Mouse (Mus musculus): ENCODE measurements around the gene Tmem222. TPM values are rescaled to one million over a fixed set of nuclear protein-coding genes. Genes with fewer than 3 reads are reported as not detected.
A peak's percentile ranks its signal among the peaks of the same experiment; 100 is the strongest.

The Tmem222 gene
- 80.7 and 82.8 TPM in 2 replicates for polyA plus RNA-seq (2014; fragmentation: Nextera tagmentation; extraction: Ambion mirVana)

DNA sequence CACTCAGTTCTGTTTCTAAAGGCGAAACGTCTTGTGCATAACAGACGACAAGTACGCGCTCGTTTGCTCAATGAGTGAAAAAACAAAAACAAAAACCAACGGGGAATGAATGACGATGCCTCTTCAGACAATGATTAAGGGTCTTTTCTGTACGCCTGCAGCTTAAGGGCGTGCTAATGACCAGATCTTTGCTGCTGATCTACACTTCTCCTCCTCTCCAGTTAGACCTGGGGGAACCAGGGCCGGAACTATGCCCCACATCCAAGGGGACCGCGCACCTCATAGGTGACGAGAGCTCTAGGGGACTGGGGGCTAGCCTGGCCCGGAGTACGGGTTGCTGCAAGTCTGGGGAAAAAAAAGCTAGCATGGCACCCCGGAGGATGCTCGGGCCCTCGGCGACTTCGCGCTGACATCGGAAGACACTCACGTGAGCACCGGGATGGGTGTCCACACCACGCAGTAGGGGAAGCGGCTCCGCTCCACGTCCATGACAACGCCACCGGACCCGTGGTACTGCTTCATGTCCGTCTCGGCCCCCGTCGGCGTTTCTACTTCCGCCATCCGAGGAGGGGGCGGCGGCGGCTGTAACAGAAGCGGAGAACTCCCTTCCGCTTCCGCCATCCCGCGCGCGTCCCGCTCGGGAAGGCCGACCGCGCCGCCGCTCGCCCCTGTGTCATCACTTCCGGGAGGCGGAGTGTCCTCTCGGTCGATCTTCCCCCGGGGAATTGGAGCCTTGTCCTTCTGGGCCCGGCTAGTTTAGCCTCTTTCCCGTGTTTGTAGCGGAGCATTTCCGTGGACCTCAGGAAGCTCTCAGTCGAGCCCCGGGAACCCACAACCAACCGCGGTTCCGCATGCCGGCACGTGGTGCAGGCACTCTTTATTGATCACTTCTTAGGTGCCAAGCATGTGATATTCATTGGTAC is at the start of gene Tmem222:
TSS of gene Tmem222 (minus strand) at position 689 of the 923 bp plus-strand sequence.
- Histone ChIP-seq H3K9me3 (ENCODE audit: control insufficient read depth, low read length) (no peaks in the 10 kb centered on the region), H3K4me1 (replicated peaks; ENCODE audit: control insufficient read depth, insufficient read depth, low read length) (no peaks in the 10 kb centered on the region), H3K9ac (ENCODE audit: low read depth, low read length) (peak within 1 kb of the TSS; percentile 92), H3K36me3 (ENCODE audit: control insufficient read depth, insufficient read depth, low read length) (no peaks in the 10 kb centered on the region), H3K27me3 (ENCODE audit: control insufficient read depth, insufficient read depth, low read length) (no peaks in the 10 kb centered on the region), H3K4me2 (replicated peaks; ENCODE audit: low read depth, low read length) (peak within 1 kb of the TSS; percentile 74), H3K4me3 (ENCODE audit: low read depth, low read length) (peak within 1 kb of the TSS; percentile 88), H3K27ac (ENCODE audit: low read depth, low read length) (peak within 1 kb of the TSS; percentile 89)
- DNase-seq (ENCODE audit: low spot score) (peak; percentile 98), ATAC-seq (ENCODE audit: low FRiP score) (peak; percentile 91)
- WGBS, result under 1% methylated on average over 71 of the region's 73 CpGs

GRCm38 (mm10) chr4:133319667-133320066 is 42.1 kb upstream of the Tmem222 start:
- 91% methylated on average over 3 of the region's 3 CpGs for WGBS
- Histone ChIP-seq H3K4me2 (replicated peaks; ENCODE audit: low read depth, low read length) (no peak overlapping the region), H3K27ac (ENCODE audit: low read depth, low read length) (no peak overlapping the region), H3K9ac (ENCODE audit: low read depth, low read length) (no peak overlapping the region), H3K36me3 (ENCODE audit: control insufficient read depth, insufficient read depth, low read length) (no peaks in the 10 kb centered on the region), H3K4me1 (replicated peaks; ENCODE audit: control insufficient read depth, insufficient read depth, low read length) (no peaks in the 10 kb centered on the region), H3K27me3 (ENCODE audit: control insufficient read depth, insufficient read depth, low read length) (no peaks in the 10 kb centered on the region), H3K4me3 (ENCODE audit: low read depth, low read length) (no peak overlapping the region), H3K9me3 (ENCODE audit: control insufficient read depth, low read length) (no peaks in the 10 kb centered on the region)
- ATAC-seq (ENCODE audit: low FRiP score) (no peak), DNase-seq (ENCODE audit: low spot score) (no peak)

- DNase-seq (ENCODE audit: low spot score) (no peak), ATAC-seq (ENCODE audit: low FRiP score) (no peak)
- Histone ChIP-seq H3K4me1 (replicated peaks; ENCODE audit: control insufficient read depth, insufficient read depth, low read length) (no peaks in the 10 kb centered on the region), H3K4me2 (replicated peaks; ENCODE audit: low read depth, low read length) (no peak overlapping the region), H3K4me3 (ENCODE audit: low read depth, low read length) (no peak overlapping the region), H3K9me3 (ENCODE audit: control insufficient read depth, low read length) (no peaks in the 10 kb centered on the region), H3K27ac (ENCODE audit: low read depth, low read length) (no peak overlapping the region), H3K27me3 (ENCODE audit: control insufficient read depth, insufficient read depth, low read length) (no peaks in the 10 kb centered on the region), H3K36me3 (ENCODE audit: control insufficient read depth, insufficient read depth, low read length) (no peaks in the 10 kb centered on the region), H3K9ac (ENCODE audit: low read depth, low read length) (no peak overlapping the region)
- 84% methylated on average over 5 of the region's 5 CpGs for WGBS
Measured at GRCm38 (mm10) chr4:133315991-133316390, 38.4 kb upstream of the Tmem222 start.

- H3K4me2 ChIP-seq (replicated peaks; ENCODE audit: low read depth, low read length), result no peak overlapping the region
- no peaks in the 10 kb centered on the region for H3K4me1 ChIP-seq (replicated peaks; ENCODE audit: control insufficient read depth, insufficient read depth, low read length)
- H3K27ac ChIP-seq (ENCODE audit: low read depth, low read length), result no peak overlapping the region
- DNase-seq (ENCODE audit: low spot score) (no peak), ATAC-seq (ENCODE audit: low FRiP score) (no peak)
- H3K36me3 ChIP-seq (ENCODE audit: control insufficient read depth, insufficient read depth, low read length), result no peaks in the 10 kb centered on the region
- no peak overlapping the region for H3K4me3 ChIP-seq (ENCODE audit: low read depth, low read length)
- WGBS, result 83% methylated on average over 8 of the region's 8 CpGs
- no peaks in the 10 kb centered on the region for H3K9me3 ChIP-seq (ENCODE audit: control insufficient read depth, low read length)
- no peaks in the 10 kb centered on the region for H3K27me3 ChIP-seq (ENCODE audit: control insufficient read depth, insufficient read depth, low read length)
- no peak overlapping the region for H3K9ac ChIP-seq (ENCODE audit: low read depth, low read length)
Measured at GRCm38 (mm10) chr4:133314896-133315295, 37.3 kb upstream of the Tmem222 start.

GRCm38 (mm10) chr4:133309948-133310347 is 32.4 kb upstream of the Tmem222 start:
- Histone ChIP-seq H3K4me1 (replicated peaks; ENCODE audit: control insufficient read depth, insufficient read depth, low read length) (no peaks in the 10 kb centered on the region), H3K9me3 (ENCODE audit: control insufficient read depth, low read length) (no peaks in the 10 kb centered on the region), H3K27me3 (ENCODE audit: control insufficient read depth, insufficient read depth, low read length) (no peaks in the 10 kb centered on the region), H3K4me2 (replicated peaks; ENCODE audit: low read depth, low read length) (no peak overlapping the region), H3K9ac (ENCODE audit: low read depth, low read length) (no peak overlapping the region), H3K4me3 (ENCODE audit: low read depth, low read length) (no peak overlapping the region), H3K36me3 (ENCODE audit: control insufficient read depth, insufficient read depth, low read length) (no peaks in the 10 kb centered on the region), H3K27ac (ENCODE audit: low read depth, low read length) (no peak overlapping the region)
- DNase-seq (ENCODE audit: low spot score), result peak; percentile 91
- no peak for ATAC-seq (ENCODE audit: low FRiP score)
- WGBS, result 1% methylated on average over 3 of the region's 3 CpGs

DNA sequence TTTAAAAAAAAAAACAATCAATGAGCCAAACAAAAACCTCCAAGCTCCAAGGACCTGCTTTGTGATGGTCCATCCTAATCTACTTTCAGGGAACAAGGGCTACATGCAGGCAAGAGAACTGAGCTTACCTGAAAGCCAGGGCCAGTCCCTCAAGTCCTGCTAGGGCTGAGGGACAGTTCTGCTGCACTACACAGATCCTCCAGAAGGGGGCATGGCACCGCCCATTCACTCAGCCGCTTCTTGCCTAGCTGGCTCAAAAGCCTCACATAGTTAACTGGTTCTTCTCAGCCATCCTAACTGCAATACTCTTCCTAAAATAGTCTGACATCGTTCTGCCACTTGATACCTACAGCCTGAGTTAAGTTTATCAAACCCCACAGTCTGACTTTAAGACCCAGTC is 29.7 kb upstream of the Tmem222 start:
- H3K9me3 ChIP-seq (ENCODE audit: control insufficient read depth, low read length), result no peaks in the 10 kb centered on the region
- H3K36me3 ChIP-seq (ENCODE audit: control insufficient read depth, insufficient read depth, low read length), result no peaks in the 10 kb centered on the region
- no peak overlapping the region for H3K27ac ChIP-seq (ENCODE audit: low read depth, low read length)
- WGBS, result 42% methylated on average over 3 of the region's 3 CpGs
- ATAC-seq (ENCODE audit: low FRiP score) (no peak), DNase-seq (ENCODE audit: low spot score) (peak; percentile 66)
- H3K4me2 ChIP-seq (replicated peaks; ENCODE audit: low read depth, low read length), result no peak overlapping the region
- H3K4me1 ChIP-seq (replicated peaks; ENCODE audit: control insufficient read depth, insufficient read depth, low read length), result no peaks in the 10 kb centered on the region
- H3K27me3 ChIP-seq (ENCODE audit: control insufficient read depth, insufficient read depth, low read length), result no peaks in the 10 kb centered on the region
- no peak overlapping the region for H3K4me3 ChIP-seq (ENCODE audit: low read depth, low read length)
- no peak overlapping the region for H3K9ac ChIP-seq (ENCODE audit: low read depth, low read length)

GRCm38 (mm10) chr4:133305825-133306224 is 28.2 kb upstream of the Tmem222 start:
- DNase-seq (ENCODE audit: low spot score), result no peak
- no peak for ATAC-seq (ENCODE audit: low FRiP score)
- no peaks in the 10 kb centered on the region for H3K4me1 ChIP-seq (replicated peaks; ENCODE audit: control insufficient read depth, insufficient read depth, low read length)
- no peak overlapping the region for H3K9ac ChIP-seq (ENCODE audit: low read depth, low read length)
- 0 out of 2 replicates have a peak, but pooled peaks cover 3% of the 10 kb centered on the region for H3K36me3 ChIP-seq (ENCODE audit: control insufficient read depth, insufficient read depth, low read length)
- no peaks in the 10 kb centered on the region for H3K27me3 ChIP-seq (ENCODE audit: control insufficient read depth, insufficient read depth, low read length)
- H3K27ac ChIP-seq (ENCODE audit: low read depth, low read length), result no peak overlapping the region
- H3K9me3 ChIP-seq (ENCODE audit: control insufficient read depth, low read length), result no peaks in the 10 kb centered on the region
- no peak overlapping the region for H3K4me3 ChIP-seq (ENCODE audit: low read depth, low read length)
- WGBS, result 85% methylated on average over 7 of the region's 7 CpGs
- no peak overlapping the region for H3K4me2 ChIP-seq (replicated peaks; ENCODE audit: low read depth, low read length)

DNA sequence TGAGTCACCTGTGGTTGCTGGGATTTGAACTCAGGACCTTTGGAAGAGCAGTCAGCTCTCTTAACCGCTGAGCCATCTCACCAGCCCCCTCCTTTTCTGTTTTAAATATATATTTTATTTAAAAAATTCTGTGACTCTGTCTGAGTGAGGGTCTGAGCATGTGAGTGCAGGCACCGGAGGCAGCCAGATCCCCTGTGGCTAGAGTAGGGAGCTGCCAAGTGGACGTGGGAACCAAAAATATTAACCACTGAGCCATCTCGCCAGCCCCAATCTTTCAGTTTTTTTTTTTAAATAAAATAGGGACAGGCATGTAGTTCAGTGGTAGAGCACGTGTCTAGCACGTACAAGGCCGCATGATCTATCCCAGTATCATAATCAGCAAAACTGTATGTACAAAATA is 27.2 kb upstream of the Tmem222 start:
- Histone ChIP-seq H3K4me2 (replicated peaks; ENCODE audit: low read depth, low read length) (no peak overlapping the region), H3K9me3 (ENCODE audit: control insufficient read depth, low read length) (no peaks in the 10 kb centered on the region), H3K27me3 (ENCODE audit: control insufficient read depth, insufficient read depth, low read length) (no peaks in the 10 kb centered on the region), H3K36me3 (ENCODE audit: control insufficient read depth, insufficient read depth, low read length) (0 out of 2 replicates have a peak, but pooled peaks cover 3% of the 10 kb centered on the region), H3K4me3 (ENCODE audit: low read depth, low read length) (no peak overlapping the region), H3K27ac (ENCODE audit: low read depth, low read length) (no peak overlapping the region), H3K9ac (ENCODE audit: low read depth, low read length) (no peak overlapping the region), H3K4me1 (replicated peaks; ENCODE audit: control insufficient read depth, insufficient read depth, low read length) (no peaks in the 10 kb centered on the region)
- DNase-seq (ENCODE audit: low spot score) (no peak), ATAC-seq (ENCODE audit: low FRiP score) (no peak)
- WGBS, result 91% methylated on average over 7 of the region's 7 CpGs

GRCm38 (mm10) chr4:133302668-133303067 is 25.1 kb upstream of the Tmem222 start:
- Histone ChIP-seq H3K9me3 (ENCODE audit: control insufficient read depth, low read length) (no peaks in the 10 kb centered on the region), H3K27me3 (ENCODE audit: control insufficient read depth, insufficient read depth, low read length) (no peaks in the 10 kb centered on the region), H3K4me3 (ENCODE audit: low read depth, low read length) (no peak overlapping the region), H3K27ac (ENCODE audit: low read depth, low read length) (no peak overlapping the region), H3K36me3 (ENCODE audit: control insufficient read depth, insufficient read depth, low read length) (0 out of 2 replicates have a peak, but pooled peaks cover 3% of the 10 kb centered on the region), H3K4me1 (replicated peaks; ENCODE audit: control insufficient read depth, insufficient read depth, low read length) (peaks cover 9% of the 10 kb centered on the region), H3K4me2 (replicated peaks; ENCODE audit: low read depth, low read length) (no peak overlapping the region), H3K9ac (ENCODE audit: low read depth, low read length) (no peak overlapping the region)
- DNase-seq (ENCODE audit: low spot score), result no peak
- WGBS, result 90% methylated on average over 5 of the region's 5 CpGs
- ATAC-seq (ENCODE audit: low FRiP score), result no peak
